Mouse (Mus musculus): ENCODE data around the gene Kifc3.

DNA sequence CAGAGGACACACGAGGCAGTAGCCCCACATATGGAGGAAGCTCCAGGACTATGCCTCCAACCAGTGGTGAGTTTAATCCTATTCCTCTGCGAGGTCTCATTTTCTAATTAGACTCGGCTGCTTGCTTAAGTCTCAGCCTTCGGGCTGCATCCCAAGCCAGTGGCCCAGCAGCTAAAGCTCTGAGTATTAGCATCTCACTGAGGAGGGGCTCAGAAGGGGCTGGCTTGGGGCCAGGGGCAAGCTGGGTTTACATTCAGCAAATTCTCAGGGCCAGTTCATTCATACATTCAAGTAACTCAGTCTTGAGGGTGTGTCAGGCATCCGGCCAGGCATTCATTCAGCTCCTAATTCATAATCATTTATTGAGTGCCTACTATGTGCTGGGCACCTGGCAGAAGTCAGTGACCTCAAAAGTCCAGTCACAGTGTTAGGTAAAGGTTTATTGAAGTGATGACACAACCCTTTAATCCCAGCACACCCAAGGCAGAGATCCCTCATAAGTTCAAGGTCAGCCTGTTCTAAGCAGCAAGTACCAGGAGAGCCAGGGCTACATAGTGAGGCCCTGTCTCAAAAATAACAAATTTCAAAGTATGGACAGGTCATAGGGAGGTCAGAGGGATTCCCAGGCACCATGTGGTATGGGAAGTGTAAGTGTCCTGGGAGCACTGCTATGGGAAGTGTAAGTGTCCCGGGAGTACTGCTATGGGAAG is 64.1 kb downstream of the Kifc3 start:
- no peak for TF ChIP-seq POLR2A (IDR thresholded peaks at IDR 0.05; ENCODE audit: low read depth, low read length)
- TF ChIP-seq CTCF (IDR thresholded peaks at IDR 0.05; ENCODE audit: extremely low read depth, insufficient read length, insufficient replicate concordance, low read depth, low read length): no peak

Data from small intestine, adult 2 months (tissue).